Mouse (Mus musculus) mesoderm, embryonic 11.5 days (tissue): ENCODE data around the gene AL731706.2.
A peak's percentile ranks its signal among the peaks of the same experiment; 100 is the strongest.
"Not testable (repeated sequence)": the region's sequence is repeated elsewhere in the genome, so short reads cannot be mapped to it uniquely, and the experiment has no call there.

Source experiments
- DNase-seq: peaks from one replicate; pipeline ENCODE4 v3.0.0-alpha.2; 2012; ENCODE audit warnings: low read depth, low spot score

Gene AL731706.2

DNA sequence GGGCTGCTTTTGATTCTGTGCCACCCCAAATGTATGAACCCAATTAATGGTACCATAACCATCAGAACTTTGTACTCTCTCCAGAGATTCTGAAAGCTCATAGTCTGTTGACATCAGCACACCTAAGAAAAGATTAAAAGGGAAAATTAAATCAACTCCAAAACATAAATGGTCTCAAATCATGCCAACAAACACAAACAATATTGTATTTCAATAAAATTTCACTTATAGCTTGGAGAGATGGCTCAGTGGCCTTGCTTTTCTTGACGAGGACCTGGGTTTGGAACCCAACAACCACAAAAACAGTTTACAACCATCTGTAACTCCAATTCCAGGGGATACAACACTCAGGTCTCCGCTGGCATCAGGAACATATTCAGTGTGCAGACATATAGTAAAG, at the start of gene AL731706.2:
TSS of gene AL731706.2 (minus strand) at position 101 of the 400 bp plus-strand sequence.
- no peak for DNase-seq

DNA sequence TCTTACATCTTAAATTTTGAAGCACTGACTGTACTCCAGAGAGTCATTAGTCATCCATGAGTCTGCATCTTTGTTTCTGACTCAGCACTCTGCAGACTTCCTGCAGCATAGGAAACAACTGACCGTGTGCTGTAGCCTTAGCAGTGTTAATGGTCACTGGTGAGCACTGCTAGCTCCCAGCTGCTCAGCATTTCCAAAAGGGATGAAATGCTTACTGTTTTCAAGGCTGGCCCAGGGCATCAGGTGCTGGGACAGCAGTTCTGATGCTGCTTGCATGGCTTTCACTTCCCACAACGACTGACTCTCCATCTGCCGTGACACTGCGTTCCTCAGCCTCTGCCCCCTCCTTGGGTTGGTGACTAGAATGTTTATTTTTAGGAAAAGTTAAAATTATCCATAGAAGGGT, 35.5 kb upstream of the AL731706.2 start:
- peak; percentile 32 for DNase-seq

DNA sequence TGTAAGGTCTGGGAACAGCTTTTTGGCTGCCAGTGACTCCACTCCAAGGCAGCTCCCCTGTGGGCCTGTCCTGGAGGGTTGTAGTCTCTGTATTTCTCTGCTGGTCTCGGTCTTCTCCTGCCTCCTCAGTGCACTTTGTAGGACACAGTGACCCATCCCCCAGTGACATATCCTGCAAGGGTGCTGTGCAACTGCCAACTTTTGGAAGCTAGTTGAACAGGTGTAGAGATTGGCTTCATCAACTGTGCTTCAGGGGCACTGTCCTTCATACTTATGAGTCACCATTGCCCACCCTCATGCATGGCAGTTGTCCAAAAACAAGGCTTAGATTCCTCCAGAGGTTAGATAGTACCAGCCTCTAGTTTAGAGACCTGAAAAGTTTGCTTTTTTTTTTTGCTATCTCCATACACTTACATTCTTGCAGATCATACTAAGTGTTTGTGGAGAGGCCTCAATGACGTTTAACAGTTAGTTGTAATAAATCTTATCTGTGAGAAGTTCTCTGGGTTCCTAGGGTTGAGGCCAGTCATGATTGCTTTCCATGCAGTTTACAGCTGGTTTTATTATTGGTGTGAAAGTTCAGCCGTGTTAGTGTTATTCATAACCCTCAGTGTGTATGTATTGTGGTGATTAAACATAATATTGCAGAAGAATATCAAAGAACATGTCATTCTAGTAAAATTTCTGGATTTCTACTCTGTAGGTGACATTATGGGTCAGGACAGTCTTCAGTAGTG, 34.9 kb upstream of the AL731706.2 start:
- no peak for DNase-seq

DNA sequence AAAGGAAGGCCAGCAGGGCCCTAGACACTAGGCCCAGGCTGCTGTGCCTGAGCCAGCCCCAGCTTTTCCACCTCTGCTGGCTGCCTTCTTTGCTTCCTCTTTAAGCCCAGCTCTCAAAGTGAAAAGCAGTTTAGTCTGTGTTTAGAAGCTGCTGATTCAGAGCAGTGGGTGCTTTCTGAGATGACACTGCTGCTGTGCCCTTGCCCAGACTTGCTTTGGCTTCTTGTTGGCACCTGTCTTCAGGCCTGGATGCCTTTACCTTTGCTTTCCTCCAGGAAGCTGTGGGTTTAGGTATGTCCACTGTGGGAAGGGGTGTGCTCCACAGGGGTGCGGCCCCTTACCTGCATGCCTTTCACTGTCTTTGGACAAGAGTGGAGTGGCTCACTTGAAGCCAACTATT, 34.0 kb upstream of the AL731706.2 start:
- DNase-seq: no peak

DNA sequence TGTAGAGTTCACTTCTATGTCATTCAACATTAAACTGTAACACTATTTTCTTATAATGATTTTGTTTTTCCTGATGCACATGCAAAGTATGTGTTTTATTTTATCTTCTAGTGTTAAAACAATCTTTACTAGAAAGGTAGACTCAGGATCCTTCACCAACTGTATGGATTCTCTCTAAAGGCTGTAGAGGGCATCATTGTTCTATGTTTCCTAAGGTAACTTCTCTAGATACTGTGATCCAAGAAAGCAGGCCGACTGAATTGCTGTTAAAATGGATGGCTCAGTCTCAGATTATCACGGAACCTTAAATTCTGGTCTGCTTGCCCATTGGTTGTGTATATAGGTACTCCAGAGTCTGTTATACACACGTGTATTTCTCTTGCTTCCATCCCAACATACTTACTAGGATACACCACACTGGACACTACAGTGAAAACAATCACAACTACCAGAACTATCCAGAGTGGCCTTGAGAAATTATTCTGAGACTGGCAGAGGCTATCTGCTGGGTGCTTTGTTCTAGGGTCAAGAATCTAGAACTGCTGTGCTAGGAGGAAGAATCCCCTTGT, 28.9 kb upstream of the AL731706.2 start:
- DNase-seq: no peak

DNA sequence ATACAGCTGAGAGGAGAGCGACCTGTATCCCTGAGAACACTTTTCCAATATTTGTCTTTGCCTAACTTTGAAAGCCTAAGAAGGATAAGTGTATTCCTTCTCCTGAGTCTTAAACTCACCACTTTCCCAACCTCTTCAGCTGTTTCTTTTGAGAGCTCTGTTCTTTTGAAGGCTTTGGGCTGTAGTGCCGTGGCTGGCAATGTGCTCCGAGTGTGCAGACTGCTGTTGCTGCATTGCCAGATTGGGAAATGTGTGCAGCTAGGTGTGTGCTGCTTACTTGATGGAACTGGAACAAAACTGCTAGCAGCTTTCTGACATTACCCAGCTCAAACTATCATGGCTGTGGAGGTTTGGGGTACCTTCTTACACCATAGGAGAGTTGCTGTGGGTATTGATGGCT, 27.5 kb upstream of the AL731706.2 start:
- no peak for DNase-seq

DNA sequence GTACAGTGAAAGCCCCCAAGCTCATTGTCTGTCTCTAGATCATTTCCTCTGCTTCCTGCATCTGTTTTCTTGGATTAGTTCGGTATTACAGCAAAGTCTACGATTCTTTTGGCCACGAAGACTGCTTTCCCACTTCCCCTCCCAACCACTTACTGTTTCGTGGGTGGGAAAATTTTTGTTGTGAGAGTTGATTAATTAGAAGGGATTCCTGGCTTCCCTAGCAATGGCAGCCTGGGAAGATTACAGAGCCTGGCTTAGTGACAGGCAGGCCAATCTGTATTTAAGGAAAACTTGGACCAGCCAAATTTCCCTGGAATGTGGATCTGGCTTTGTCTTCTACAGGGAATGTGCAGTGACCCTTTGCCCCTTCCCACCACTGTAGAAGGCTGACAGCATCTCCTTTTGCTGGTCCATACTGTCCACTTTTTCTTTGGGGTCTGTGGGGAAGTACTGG, 26.5 kb upstream of the AL731706.2 start:
- DNase-seq: peak; percentile 49

DNA sequence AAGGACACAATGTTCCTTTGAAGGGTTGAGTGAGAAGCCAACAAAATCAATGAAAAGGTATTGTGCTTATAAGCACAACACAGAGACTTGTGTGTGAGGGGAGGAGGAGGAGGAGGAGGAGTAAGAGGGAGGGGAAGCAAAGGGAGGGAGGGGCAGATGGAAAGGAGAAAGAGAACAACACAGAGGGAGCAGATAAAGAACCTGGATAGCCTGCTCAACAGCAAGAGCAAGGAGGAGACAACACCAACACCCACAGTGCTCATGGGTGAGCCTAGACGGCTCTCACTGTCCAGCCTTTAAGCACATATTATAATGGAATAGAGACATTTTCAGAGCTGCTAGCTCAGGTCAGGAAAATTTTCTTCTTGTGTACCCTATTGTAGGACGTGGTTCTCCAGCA, 23.8 kb upstream of the AL731706.2 start:
- DNase-seq: no peak

DNA sequence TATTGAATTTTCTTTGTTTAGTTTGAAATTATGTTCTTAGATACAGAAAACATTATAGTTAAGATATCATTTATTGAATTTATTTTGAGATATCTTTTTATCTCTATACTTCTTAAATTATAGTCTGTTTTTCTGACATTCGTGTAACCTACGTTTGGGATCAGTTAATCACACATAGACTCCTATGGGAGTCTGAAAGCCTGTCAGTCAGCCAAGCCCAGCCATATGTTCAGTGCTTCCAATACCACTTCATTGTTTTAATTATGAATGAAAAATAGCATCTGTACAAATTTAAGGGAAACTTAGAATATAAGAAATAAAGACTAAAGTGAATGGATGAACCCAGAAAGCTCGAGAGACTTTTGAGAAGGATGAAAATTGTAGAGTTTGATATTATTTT, 23.1 kb upstream of the AL731706.2 start:
- no peak for DNase-seq

DNA sequence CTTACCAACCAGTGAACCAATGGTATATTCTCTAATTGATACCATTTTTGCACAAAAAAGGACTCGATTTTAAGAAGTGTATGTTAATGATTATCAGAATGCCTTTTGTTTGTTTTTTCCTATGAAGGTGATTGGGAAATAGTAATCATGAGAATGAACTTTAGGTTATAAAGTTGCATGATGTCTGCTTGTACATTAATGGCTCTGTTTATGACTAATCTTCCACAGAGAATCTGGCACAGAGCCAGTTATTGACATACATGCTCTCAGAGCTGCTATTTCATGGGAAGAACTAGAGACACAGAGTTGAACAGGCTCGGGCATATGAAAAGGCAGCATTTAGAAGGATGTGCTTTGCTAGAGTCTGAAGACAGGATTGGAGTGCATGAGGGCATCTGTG, 10.7 kb upstream of the AL731706.2 start:
- no peak for DNase-seq

DNA sequence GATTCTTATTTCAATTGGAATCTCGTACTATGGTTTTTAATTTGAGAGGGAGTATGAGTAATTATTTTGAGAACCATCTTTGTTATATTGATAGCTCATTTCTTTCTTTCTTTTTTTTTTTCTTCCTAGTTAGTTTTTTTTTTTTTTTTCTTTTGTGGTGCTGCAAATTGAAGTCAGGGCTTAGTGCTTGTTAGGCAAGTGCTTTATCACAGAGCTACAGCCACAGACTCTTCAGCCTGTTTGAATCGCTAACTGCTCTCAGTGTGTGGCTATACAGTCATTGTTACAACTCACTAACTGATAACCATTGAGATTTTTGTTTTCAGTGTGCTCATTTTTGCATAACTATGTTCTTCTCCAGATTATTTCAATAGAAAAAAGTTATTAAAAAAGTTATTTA, 9.0 kb upstream of the AL731706.2 start:
- no peak for DNase-seq

DNA sequence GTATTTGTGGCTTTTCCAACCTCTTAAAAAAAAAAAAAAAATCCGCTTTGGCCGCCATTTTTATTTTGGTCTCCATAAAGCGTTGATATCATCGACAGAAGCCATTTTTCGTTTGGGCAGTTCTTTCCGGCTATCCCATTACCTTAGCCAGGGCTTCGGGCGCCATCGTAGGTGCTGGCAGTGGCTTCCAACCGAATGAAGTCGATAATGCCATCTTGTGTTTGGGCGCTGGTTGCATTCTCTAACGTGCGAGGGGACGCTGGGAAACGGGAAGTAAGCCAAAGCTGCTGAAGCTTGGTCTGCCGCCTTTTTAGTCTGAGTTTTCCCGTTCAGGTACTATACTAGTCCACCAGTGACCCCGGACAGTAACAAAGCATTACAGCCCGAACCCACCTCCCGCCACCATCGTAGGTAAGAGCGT, 6.5 kb upstream of the AL731706.2 start:
- DNase-seq: peak; percentile 96

DNA sequence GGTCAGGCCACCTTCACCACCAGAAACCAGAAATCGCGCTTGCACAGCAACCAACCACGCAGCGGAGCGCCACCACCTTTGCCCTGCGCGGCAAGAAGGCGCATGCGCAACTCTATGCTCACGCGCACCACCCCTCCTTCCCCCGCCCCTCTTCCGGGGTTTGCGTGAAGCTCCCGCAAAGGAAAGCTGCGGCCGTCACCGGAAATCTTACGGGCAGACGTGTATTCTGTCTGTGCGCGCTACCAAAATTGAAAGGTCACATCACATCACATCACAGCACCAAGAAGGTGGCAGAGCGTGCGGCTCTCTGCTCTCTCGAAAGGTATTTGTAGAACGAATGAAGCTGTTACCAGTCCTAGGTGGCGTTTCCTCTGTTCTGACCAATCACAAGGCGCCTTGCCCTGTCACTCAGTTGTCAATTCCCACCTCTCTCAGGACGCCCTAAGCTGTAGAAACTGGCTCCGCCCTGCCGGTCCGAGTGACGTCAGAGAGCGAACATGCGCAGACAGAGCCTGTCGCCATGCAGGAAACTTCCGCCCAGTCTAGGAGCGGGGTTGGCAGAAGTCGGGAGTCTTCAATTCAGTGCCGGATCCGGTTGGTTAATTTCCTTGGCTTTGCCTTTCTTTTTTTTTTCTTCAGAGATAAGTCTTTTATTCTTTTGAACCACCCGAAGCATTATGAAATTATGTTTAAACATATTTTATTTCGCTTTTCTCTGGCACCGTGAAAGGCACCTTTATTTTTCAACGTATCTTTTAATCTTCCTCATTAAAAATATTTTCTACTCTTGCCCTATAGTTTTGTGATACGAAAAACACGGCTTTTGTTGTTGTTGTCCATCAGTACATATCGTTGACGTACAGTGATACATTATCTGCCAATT, 5.8 kb upstream of the AL731706.2 start, which contains the start of the genes Slx4ip, AL731706.1 and Mkks:
TSS of gene Slx4ip (plus strand) at position 151 of the 883 bp plus-strand sequence.
TSS of gene AL731706.1 (minus strand) at position 322 of the 883 bp plus-strand sequence.
TSS of gene Mkks (minus strand) at position 322 of the 883 bp plus-strand sequence.
- peak; percentile 100 for DNase-seq

DNA sequence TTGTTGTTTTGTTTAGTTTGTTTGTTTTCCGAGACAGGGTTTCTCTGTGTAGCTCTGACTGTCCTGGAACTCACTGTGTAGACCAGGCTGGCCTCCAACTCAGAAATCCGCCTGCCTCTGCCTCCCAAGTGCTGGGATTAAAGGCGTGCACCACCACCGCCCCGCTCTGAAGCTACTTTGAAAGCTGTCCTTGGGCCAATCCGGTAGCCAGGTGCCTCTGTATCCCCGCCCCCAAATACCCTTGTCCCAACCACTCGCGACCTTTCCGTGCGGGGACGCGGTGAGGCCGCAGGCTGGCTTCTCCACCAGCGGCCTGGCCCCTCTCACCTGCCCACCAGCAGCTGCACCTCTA, 5.2 kb upstream of the AL731706.2 start:
- DNase-seq: not testable (repeated sequence)

DNA sequence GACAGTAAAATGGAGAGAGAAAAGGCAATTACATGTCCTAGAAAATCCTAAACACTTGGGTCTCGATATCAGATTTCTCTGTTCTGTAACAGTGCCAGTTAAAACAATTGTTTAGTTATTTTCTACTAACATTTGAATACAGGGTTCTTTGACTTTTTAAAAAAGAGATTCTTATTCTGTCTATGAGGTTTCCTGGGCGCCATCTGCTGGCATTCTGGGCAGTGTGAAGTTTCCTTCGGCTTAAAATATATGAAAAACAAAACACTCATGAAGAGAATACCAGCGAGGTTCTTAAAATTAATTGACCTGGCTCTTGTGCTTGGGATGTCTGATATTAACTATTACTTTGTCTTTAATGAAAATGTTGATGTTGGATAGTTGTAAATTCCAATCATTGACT, 1.4 kb upstream of the AL731706.2 start:
- no peak for DNase-seq

DNA sequence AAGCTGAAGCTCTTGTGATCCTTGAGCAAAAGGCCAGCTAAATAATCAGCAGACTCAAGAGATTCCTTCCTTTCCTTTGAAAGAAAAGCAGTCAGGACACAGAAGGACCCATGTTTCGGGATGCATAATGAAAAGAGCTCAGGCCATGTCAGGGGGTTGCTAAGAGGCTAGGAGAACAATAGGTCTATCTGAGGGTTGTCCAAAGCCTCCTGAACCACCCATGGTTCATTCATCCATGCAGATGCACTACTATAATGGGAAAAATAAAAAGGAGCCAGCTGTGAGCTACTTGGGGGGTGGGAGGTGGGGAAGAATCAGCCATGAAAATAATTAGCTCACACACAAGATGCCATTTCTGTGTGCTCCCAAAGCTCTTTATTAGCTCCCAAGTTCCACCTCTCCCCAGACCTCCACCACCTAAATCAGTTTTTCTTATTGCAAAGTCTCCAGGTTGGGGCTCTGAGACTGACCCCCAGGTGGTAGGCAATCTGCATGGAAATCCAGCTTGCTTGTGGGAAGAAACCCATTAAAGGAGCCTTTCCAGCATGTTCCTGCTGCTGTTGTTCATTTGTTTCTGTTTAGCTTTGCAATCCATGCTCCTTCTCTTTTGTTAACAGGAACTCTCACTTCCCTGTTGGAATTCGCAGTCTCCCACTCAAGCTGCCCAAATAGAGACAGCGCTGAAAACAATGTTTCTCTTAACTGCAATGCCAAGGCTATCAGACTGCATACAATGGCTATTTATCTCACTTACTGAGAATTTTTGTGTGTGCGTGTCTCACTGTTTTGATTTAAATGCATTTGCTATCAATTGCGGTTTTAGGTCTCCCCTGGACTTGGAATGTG, 30.7 kb downstream of the AL731706.2 start:
- no peak for DNase-seq

DNA sequence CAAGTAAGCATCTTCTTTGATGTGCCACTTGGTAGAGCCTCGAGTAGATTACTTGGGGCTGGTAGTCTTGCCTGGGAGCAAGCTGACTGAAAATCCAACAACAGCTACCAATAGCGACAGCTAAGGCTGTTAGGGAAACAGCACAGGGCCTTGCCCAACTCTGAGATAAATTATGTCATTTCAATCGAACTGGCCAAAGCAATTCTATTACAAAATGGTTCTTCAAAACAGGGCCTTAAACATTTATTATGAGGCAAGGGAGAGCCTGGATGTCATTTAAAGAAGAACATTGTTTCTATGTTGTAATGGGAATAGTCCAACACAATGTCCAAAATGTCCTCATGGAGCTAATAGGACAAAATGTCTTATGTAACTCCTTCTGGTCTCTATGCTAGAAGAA, 35.1 kb downstream of the AL731706.2 start:
- no peak for DNase-seq

DNA sequence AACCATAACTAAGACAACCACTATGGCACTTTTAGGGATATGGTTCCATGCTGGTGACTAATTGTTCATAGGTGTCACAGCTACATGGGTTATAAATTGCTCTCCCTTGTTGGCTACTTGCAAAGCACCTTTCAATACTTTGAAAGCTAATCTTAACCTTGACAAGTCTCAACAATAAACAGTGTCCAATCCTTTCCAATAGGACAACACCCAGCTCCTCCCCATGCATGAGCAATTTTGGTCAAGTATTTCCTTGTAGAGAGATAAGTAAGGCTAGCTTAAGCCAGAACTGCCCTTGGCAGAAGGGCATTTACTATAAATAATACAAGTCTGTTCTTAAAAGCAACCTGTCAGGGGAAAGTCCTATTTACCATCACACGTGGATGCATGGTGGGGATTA, 47.5 kb downstream of the AL731706.2 start:
- no peak for DNase-seq

DNA sequence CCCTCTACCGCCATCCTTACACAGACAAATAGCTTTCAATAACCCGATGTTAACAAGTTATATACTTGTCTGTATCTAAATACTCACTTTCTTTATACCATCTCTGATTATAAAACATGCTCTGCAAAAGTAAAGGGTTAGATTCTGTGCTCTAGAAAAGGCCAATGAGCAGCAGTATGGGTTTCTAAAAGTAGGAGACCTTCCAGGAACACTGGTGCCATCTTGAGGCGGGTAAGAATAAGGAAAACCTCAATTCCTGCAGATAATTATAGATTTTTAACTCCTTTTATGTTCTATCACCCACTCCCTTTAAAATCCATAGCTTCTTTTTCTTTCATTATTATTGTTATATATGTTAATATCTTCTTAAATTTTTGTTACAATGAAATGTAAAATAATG, 49.6 kb downstream of the AL731706.2 start:
- DNase-seq: no peak
